Mouse (Mus musculus) ES-E14 (cell line): Measurements from ENCODE around the gene Cdk11b. TPM values are rescaled to one million over a fixed set of nuclear protein-coding genes. Genes with fewer than 3 reads are reported as not detected.
A peak's percentile ranks its signal among the peaks of the same experiment; 100 is the strongest.

ENCODE experiments used
- DNase-seq: peaks from one replicate; pipeline ENCODE4 v3.0.0-alpha.2; 2013; ENCODE audit warnings: low read depth, low spot score
- H3K27ac ChIP-seq: 2 replicates; pipeline ENCODE4 v1.5.1; 2012; ENCODE audit warnings: low read depth, mild to moderate bottlenecking, low read length, moderate library complexity, mixed read lengths; ENCODE audit not compliant: poor library complexity, insufficient read depth, severe bottlenecking
- H3K36me3 ChIP-seq: 2 replicates; pipeline ENCODE4 v1.6.1; 2012; ENCODE audit warnings: mild to moderate bottlenecking, low read length, moderate library complexity, mixed read lengths; ENCODE audit not compliant: control insufficient read depth, poor library complexity, insufficient read depth, severe bottlenecking
- H3K4me1 ChIP-seq, 2 experiments: fragments of 150-350 bp in 1 of 2; sonication (generic) in 1 of 2; 2 replicates each; pipeline ENCODE4 v1.6.1; 2012; ENCODE audit warnings: low read length in 2 of 2, mild to moderate bottlenecking in 1 of 2, mixed read lengths in 1 of 2; ENCODE audit not compliant: control insufficient read depth in 2 of 2, insufficient read depth in 2 of 2, poor library complexity in 1 of 2
- H3K4me3 ChIP-seq, 2 experiments: fragments of 150-350 bp in 1 of 2; sonication (generic) in 1 of 2; 2 replicates each; pipeline ENCODE4 v1.5.1; 2012; ENCODE audit warnings: low read length in 2 of 2, low read depth in 1 of 2, mild to moderate bottlenecking in 1 of 2, mixed read lengths in 1 of 2; ENCODE audit not compliant: insufficient read depth in 1 of 2, poor library complexity in 1 of 2, severe bottlenecking in 1 of 2
- H3K9ac ChIP-seq: 2 replicates; pipeline ENCODE4 v1.6.1; 2012; ENCODE audit warnings: low read depth, mild to moderate bottlenecking, low read length, mixed read lengths; ENCODE audit not compliant: poor library complexity, insufficient read depth, severe bottlenecking
- H3K9me3 ChIP-seq: fragments of 150-350 bp; sonication (generic); 2 replicates; pipeline ENCODE4 v1.6.1; 2012; ENCODE audit warnings: low read depth, mild to moderate bottlenecking, low read length; ENCODE audit not compliant: control insufficient read depth, insufficient read depth
- CHD2 ChIP-seq: IDR thresholded peaks from 2 replicates; pipeline ENCODE4 v1.6.1; 2014; ENCODE audit warnings: mild to moderate bottlenecking, low read depth, low read length, inconsistent platforms
- HCFC1 ChIP-seq: IDR thresholded peaks from 2 replicates; pipeline ENCODE4 v1.6.1; 2012; ENCODE audit warnings: low read length, inconsistent platforms, borderline replicate concordance; ENCODE audit not compliant: insufficient read depth
- MAFK ChIP-seq: IDR thresholded peaks from 2 replicates; pipeline ENCODE4 v1.6.1; 2014; ENCODE audit warnings: mild to moderate bottlenecking, low read depth, low read length, inconsistent platforms; ENCODE audit not compliant: insufficient read depth
- ZC3H11A ChIP-seq: IDR thresholded peaks from 2 replicates; pipeline ENCODE4 v1.6.1; 2012; ENCODE audit warnings: low read depth, mild to moderate bottlenecking, inconsistent platforms, low read length, borderline replicate concordance
- ZNF384 ChIP-seq: IDR thresholded peaks from 2 replicates; pipeline ENCODE4 v1.6.1; 2012; ENCODE audit warnings: low read depth, low read length, inconsistent platforms
- in situ Hi-C, 2 experiments: fragments of 600-800 bp; cut with MboI; formaldehyde crosslinking; loops; one replicate each; pipeline ENCODE4 v1.15.1; 2025; ENCODE audit warnings: low sequenced_read_pairs in 2 of 2, inconsistent platforms in 1 of 2; ENCODE audit not compliant: unreplicated experiment in 2 of 2
- total RNA-seq: library from RNA; depleted of rRNA; stranded (reverse); fragments of 300-350 nt; gene quantifications from 2 replicates; pipeline ENCODE4 v1.2.3, GENCODE M21; 2012

The Cdk11b gene
- total RNA-seq, 1 experiment: 50.1 TPM

DNA sequence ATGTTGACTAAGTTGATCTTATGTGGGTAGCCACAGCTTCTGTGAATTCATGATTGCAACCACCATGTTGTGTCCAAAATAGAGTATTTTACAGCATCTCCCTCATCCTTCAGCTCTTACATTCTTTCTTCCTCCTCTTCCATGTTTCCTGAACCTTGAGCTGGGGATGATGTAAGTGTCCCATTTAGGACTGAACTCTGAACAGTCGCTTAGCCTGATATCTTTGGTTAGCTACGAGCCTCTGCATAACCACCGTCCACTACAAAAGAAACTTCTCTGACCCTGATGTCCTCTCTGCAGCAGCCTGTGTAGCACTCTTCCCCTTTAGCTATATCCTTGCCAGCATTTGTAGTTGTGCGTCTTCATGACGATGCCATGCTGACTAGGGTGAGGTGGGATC, 21.1 kb downstream of the Cdk11b start:
- Histone ChIP-seq H3K9ac (no peak overlapping the region), H3K4me3 (no peak overlapping the region), H3K36me3 (peaks cover 58% of the 10 kb centered on the region), H3K9me3 (no peaks in the 10 kb centered on the region), H3K4me1 (no peaks in the 10 kb centered on the region), H3K27ac (no peak overlapping the region)
- in situ Hi-C loops: no loop called here
- TF ChIP-seq ZNF384 (no peak), ZC3H11A (no peak), CHD2 (no peak), HCFC1 (no peak), MAFK (no peak)
- DNase-seq: no peak

DNA sequence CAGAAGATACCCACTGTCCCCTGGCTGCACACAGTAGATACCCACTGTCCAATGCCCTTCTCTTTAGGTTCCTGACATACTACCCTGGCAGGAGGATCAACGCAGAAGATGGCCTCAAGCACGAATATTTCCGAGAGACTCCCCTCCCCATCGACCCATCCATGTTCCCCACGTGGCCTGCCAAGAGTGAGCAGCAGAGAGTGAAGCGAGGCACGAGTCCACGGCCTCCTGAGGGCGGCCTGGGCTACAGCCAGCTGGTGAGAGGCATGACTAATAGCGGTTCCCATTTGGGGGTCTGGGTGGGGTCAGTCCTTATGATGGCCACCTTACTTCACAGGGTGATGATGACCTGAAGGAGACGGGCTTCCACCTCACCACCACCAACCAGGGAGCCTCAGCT, 24.7 kb downstream of the Cdk11b start:
- Histone ChIP-seq H3K9me3 (no peaks in the 10 kb centered on the region), H3K36me3 (peaks cover 47% of the 10 kb centered on the region), H3K27ac (no peak overlapping the region), H3K4me1 (peaks cover 3 to 19% of the 10 kb centered on the region in 2 experiments; a peak in 3 of 4 replicates), H3K9ac (no peak overlapping the region), H3K4me3 (no peak overlapping the region)
- no peak for DNase-seq
- in situ Hi-C loops: no loop called here
- TF ChIP-seq ZC3H11A: no peak
- TF ChIP-seq CHD2: no peak
- no peak for TF ChIP-seq HCFC1
- TF ChIP-seq MAFK: no peak
- no peak for TF ChIP-seq ZNF384

DNA sequence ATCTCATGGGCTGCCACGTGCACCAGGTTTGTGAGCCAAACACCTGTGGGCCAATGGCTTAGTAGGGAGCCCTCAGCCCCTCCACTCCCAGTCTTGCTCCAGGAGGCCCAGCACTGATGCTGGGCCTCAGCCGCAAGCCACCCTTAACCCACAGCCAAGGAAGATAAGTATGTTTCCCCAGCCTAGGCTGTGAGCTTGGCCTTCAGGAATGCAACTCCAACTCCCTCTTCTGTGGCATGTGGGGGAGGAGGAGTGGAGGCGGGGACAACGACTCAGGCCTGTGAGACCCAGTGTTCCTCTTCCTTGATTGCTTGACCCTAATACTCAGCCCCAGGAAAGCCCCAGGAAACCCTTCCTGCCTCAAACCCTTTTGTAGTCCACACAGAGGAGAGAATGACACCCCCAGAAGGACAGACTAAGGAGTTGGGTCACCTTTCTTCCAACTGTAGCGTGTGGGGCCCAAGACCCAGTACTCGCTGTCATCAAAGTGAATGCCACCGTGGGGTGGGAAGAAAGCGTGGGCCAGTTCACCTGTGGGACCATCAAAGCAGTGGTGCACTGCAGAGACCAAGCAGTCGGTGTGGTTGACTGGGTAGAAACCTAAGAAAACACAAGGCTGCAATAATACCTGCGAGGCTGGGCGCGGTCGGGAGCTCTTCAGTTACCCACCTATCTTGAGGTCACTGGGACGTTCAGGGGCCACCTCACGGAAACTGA, 27.1 kb downstream of the Cdk11b start:
- no peak for DNase-seq
- Histone ChIP-seq H3K36me3 (peaks cover 48% of the 10 kb centered on the region), H3K9ac (0 out of 2 replicates have a peak overlapping the region, but pooled peaks have one; percentile 1), H3K4me1 (peaks cover 3 to 25% of the 10 kb centered on the region in 2 experiments; a peak in 3 of 4 replicates), H3K9me3 (no peaks in the 10 kb centered on the region), H3K27ac (0 out of 2 replicates have a peak overlapping the region, but pooled peaks have one; percentile 15), H3K4me3 (peak overlapping the region; percentile 69 to 72; a peak in 2 of 4 replicates)
- in situ Hi-C loops: no loop called here
- TF ChIP-seq MAFK (no peak), ZC3H11A (no peak), HCFC1 (no peak), CHD2 (no peak), ZNF384 (no peak)

DNA sequence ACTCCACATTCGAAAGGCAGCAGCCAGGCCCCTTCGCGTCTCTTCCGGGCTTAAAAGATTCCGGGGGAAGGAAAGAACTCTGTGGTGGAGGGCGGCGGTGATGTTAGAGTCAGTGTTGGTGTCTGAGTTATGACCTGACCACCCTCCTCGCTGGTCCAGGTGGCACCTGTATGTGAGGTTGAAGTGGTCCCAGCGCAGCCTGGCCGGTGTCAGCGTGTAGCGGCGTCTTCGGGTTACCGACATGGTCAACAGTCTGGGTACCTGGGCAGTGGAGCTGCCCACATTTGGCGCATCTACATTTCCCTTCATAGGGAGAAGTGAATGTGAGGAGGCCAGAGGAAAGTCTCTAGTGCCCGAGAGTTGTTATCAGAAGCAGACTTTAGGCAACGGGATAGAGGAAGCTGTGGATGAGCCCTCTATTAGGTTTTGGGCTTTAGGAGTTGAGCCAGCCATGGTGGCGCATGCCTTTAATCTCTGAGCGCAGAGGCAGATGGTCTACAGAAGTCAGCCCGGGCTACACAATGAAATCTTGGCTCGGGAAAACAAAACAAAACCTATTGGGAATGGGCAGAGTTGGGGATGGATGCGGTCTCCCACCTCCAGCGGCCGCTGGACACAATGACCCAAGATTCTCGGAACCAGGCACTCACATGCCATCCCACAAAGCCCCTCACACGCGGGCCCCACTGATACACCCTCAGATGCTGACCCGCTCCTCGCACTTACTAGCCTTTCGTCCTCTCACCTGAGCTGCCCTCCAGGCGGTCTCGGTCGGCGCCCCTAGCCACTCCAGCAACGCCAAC, 27.8 kb downstream of the Cdk11b start:
- TF ChIP-seq HCFC1 (no peak), CHD2 (no peak), MAFK (no peak), ZC3H11A (no peak), ZNF384 (no peak)
- in situ Hi-C loops: no loop called here
- DNase-seq: no peak
- peak overlapping the region; percentile 69 to 72 for H3K4me3 ChIP-seq
- peaks cover 3 to 27% of the 10 kb centered on the region in 2 experiments; a peak in 3 of 4 replicates for H3K4me1 ChIP-seq
- H3K9me3 ChIP-seq: no peaks in the 10 kb centered on the region
- H3K27ac ChIP-seq: no peak overlapping the region
- H3K9ac ChIP-seq: peak overlapping the region; percentile 75
- H3K36me3 ChIP-seq: peaks cover 45% of the 10 kb centered on the region
